In genomic region chr11:67110168-67110948, GRCm38 (mm10) we compare ENCODE assay signal across 7 mouse cellular contexts. TPM values are rescaled to one million over a fixed set of nuclear protein-coding genes. Genes with fewer than 3 reads are reported as not detected.
A peak's percentile ranks its signal among the peaks of the same experiment; 100 is the strongest.
DNase-seq lines count a peak whose midpoint lies in the region.

No protein-coding gene starts in this region.

- peak; percentile 55 for DNase-seq in Muller cell, postnatal 12 days (ENCODE audit: inconsistent ontology term)
- peak; percentile 97 for DNase-seq in brain, adult 2 months (ENCODE audit: low read depth, low spot score)
- DNase-seq in fibroblast of lung, adult 2 months (ENCODE audit: low read depth) = peak; percentile 17
- DNase-seq in heart, postnatal 4 days = peak; percentile 75
- peak; percentile 84 to 87 for DNase-seq in layer of hippocampus, postnatal 10 days (ENCODE audit: low spot score in 2 of 2)
- peak; percentile 82 for DNase-seq in lung, postnatal 36 days
- peak; percentile 91 to 92 for DNase-seq in right cerebral cortex, adult 2 months (ENCODE audit: low spot score in 2 of 2)

RNA-seq across cellular contexts. Expression of gene Myh3, which starts 32.3 kb away (rescaled TPM):
- total RNA-seq in heart, postnatal 4 days (2021) = under 1 TPM; 0.12 to 0.63 TPM
- 1 to 10 TPM; 1.1 to 1.5 TPM for total RNA-seq in layer of hippocampus, postnatal 10 days (2021)

RNA-seq across cellular contexts. Expression of gene Sco1, which starts 57.9 kb away (rescaled TPM):
- 10 to 100 TPM; 18.7 to 18.9 TPM for total RNA-seq in heart, postnatal 4 days (2021)
- total RNA-seq in layer of hippocampus, postnatal 10 days (2021) = 10 to 100 TPM in 1 of 2 experiments, 1 to 10 TPM in 1; 9.4 to 10.9 TPM

RNA-seq across cellular contexts. Expression of gene Adprm, which starts 58.0 kb away (rescaled TPM):
- 10 to 100 TPM; 13.9 to 15.8 TPM for total RNA-seq in heart, postnatal 4 days (2021)
- total RNA-seq in layer of hippocampus, postnatal 10 days (2021) = 10 to 100 TPM; 20.7 to 24.1 TPM

Comparison
In these comparisons a context has a peak if more than half of its experiments do, and no peak if none do; other contexts are left out.
1. Peak in every context shown above with its lines: DNase-seq.
2. DNase-seq: peak in every context shown above with its lines; median percentile 97 in brain, adult 2 months; 92 in right cerebral cortex, adult 2 months; 86 in layer of hippocampus, postnatal 10 days; 82 in lung, postnatal 36 days; 75 in heart, postnatal 4 days; 55 in Muller cell, postnatal 12 days; 17 in fibroblast of lung, adult 2 months.